Mouse (Mus musculus) liver, adult 2 months (tissue): Measurements from ENCODE around the gene C1ra.

Experiments
- CTCF ChIP-seq: fragments of 200-500 bp; IDR thresholded peaks from 2 replicates; pipeline ENCODE4 v1.5.1; 2011; ENCODE audit warnings: low read depth, low read length, control low read depth
- POLR2A ChIP-seq: fragments of 200-500 bp; IDR thresholded peaks from 2 replicates; pipeline ENCODE4 v1.6.1; 2011; ENCODE audit warnings: low read length, control low read depth; ENCODE audit not compliant: insufficient read depth; ENCODE audit errors: extremely low read depth

- TF ChIP-seq CTCF (no peak), POLR2A (no peak)
Observed at GRCm38 (mm10) chr6:124511936-124512335, 269 bp upstream of the C1ra start.
